Mouse (Mus musculus) heart, postnatal 0 days (tissue): ENCODE results near the gene S100a4.

Source experiments
- CTCF ChIP-seq: IDR thresholded peaks from 2 replicates; pipeline ENCODE4 v1.5.1; 2016; ENCODE audit warnings: antibody characterized with exemption, control low read depth, low read depth
- EP300 ChIP-seq: IDR thresholded peaks from 2 replicates; pipeline ENCODE4 v1.6.1; 2016; ENCODE audit warnings: antibody characterized with exemption, low read depth

DNA sequence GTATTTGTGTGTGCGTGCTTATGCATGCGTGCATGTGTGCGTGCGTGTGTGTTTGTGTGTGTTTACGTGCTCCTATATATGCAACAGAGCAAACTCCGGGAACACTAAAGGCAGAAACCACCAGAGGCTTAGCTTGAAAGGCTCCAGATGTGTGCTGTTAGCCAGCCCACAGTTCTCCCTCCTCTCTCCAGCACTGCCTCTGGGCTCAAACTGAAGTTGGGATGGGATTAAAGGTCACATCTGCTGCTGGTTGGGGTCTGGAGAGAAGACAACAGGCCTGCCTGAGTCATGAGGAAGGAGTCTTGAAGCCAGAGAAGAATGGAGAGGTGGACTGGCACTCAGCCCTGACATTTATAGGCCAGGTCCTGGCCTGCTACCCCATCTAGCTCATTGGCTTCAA is 2.6 kb downstream of the S100a4 start:
- TF ChIP-seq CTCF (no peak), EP300 (no peak)
